Mouse (Mus musculus): ENCODE results near the gene Cenpu. TPM values are rescaled to one million over a fixed set of nuclear protein-coding genes. Genes with fewer than 3 reads are reported as not detected.
"Not testable (repeated sequence)": the region's sequence is repeated elsewhere in the genome, so short reads cannot be mapped to it uniquely, and the experiment has no call there.

Cenpu gene
- polyA plus RNA-seq, 1 experiment from 2014 or later: 14.4 TPM

GRCm38 (mm10) chr8:46552441-46552765, 575 bp downstream of the Cenpu start:
- Histone ChIP-seq H3K36me3 (no peaks in the 10 kb centered on the region), H3K27ac (no peak overlapping the region), H3K4me3 (replicated peaks) (peak overlapping the region; percentile 81), H3K4me2 (peak overlapping the region; percentile 71), H3K9me3 (no peaks in the 10 kb centered on the region), H3K4me1 (peaks cover 5% of the 10 kb centered on the region; the same call in 1 of the 2 replicates), H3K27me3 (replicated peaks) (no peaks in the 10 kb centered on the region), H3K9ac (peak overlapping the region; percentile 57)
- no peak for ATAC-seq (ENCODE audit: insufficient read depth, low FRiP score, low read depth)
- under 1% methylated on average over 10 of the region's 10 CpGs for WGBS

GRCm38 (mm10) chr8:46559428-46559827, 7.6 kb downstream of the Cenpu start:
- Histone ChIP-seq H3K9ac (no peak overlapping the region), H3K9me3 (no peaks in the 10 kb centered on the region), H3K27ac (no peak overlapping the region), H3K4me1 (no peaks in the 10 kb centered on the region), H3K4me3 (replicated peaks) (no peak overlapping the region), H3K27me3 (replicated peaks) (no peaks in the 10 kb centered on the region), H3K4me2 (no peak overlapping the region), H3K36me3 (peaks cover 10% of the 10 kb centered on the region)
- WGBS: 80% methylated on average over 6 of the region's 6 CpGs
- ATAC-seq (ENCODE audit: insufficient read depth, low FRiP score, low read depth): no peak

- H3K27ac ChIP-seq: no peak overlapping the region
- H3K9me3 ChIP-seq: no peaks in the 10 kb centered on the region
- peaks cover 17% of the 10 kb centered on the region for H3K36me3 ChIP-seq
- no peaks in the 10 kb centered on the region for H3K4me1 ChIP-seq
- H3K27me3 ChIP-seq (replicated peaks): no peaks in the 10 kb centered on the region
- ATAC-seq (ENCODE audit: insufficient read depth, low FRiP score, low read depth): no peak
- H3K4me3 ChIP-seq (replicated peaks): no peak overlapping the region
- no peak overlapping the region for H3K4me2 ChIP-seq
- WGBS: 85% methylated on average over 16 of the region's 16 CpGs
- H3K9ac ChIP-seq: no peak overlapping the region
Measured at GRCm38 (mm10) chr8:46562333-46562732, 10.5 kb downstream of the Cenpu start.

DNA sequence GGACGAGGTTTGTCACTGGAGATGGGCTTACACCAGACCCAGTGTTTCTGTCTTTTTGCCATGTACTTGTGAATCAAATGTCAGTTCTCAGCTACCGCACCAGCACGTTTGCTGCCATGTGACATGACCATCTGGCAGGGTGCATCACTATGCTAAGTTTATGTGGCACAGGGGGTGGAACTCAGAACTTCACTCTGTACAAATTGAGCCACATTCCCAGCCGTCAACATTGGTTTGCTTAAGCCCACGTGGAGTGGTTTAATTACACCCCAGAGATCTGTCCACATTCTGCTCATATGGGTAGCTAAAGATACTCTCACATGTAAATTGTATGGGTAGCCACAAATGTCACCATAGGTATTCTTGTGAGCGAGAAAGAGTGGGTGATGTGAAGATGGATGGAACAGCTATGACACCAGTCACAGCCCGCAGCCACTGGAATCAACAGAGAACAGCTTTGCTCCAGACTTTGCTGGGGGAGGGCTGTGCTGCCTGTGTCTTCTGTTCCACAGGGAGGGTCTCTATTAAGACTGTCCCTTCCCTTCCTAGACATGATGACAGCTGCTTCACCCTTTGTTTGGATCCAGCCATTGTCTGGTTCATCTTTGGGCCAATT, 15.2 kb downstream of the Cenpu start:
- no peak overlapping the region for H3K27ac ChIP-seq
- H3K4me3 ChIP-seq (replicated peaks): no peak overlapping the region
- H3K27me3 ChIP-seq (replicated peaks): no peaks in the 10 kb centered on the region
- H3K4me1 ChIP-seq: no peaks in the 10 kb centered on the region
- no peak overlapping the region for H3K4me2 ChIP-seq
- 82% methylated on average over 7 of the region's 7 CpGs for WGBS
- ATAC-seq (ENCODE audit: insufficient read depth, low FRiP score, low read depth): no peak
- no peak overlapping the region for H3K9ac ChIP-seq
- H3K9me3 ChIP-seq: no peaks in the 10 kb centered on the region
- peaks cover 11% of the 10 kb centered on the region; the same call in 1 of the 2 replicates for H3K36me3 ChIP-seq

- Histone ChIP-seq H3K4me3 (replicated peaks) (no peak overlapping the region), H3K27ac (no peak overlapping the region), H3K36me3 (peaks cover 7% of the 10 kb centered on the region; the same call in 1 of the 2 replicates), H3K4me1 (no peaks in the 10 kb centered on the region), H3K4me2 (no peak overlapping the region), H3K27me3 (replicated peaks) (no peaks in the 10 kb centered on the region), H3K9me3 (no peaks in the 10 kb centered on the region), H3K9ac (no peak overlapping the region)
- WGBS: 89% methylated on average over 8 of the region's 8 CpGs
- no peak for ATAC-seq (ENCODE audit: insufficient read depth, low FRiP score, low read depth)
Measured at GRCm38 (mm10) chr8:46567946-46568345, 16.1 kb downstream of the Cenpu start.

DNA sequence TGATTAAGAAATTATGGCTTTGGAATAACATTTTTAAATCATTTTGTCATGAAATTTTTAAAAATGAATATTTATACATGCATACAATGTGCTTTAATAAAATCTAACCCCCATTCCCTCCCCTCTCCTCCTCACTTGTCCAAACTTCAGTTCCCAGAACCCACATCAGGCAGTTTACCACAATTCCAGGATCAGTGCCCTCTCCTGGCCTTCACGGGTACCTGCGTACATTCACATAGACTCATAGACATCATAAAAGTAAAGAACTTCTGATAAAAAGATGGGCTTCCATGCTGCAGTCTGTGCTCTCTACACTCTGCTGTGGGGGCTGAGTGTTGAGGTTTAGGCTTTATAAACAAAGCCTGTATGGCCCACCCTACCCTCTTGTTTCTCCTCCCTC, 17.1 kb downstream of the Cenpu start:
- no peak overlapping the region for H3K27ac ChIP-seq
- 84% methylated on average over 2 of the region's 2 CpGs for WGBS
- no peaks in the 10 kb centered on the region for H3K27me3 ChIP-seq (replicated peaks)
- no peak overlapping the region for H3K4me2 ChIP-seq
- ATAC-seq (ENCODE audit: insufficient read depth, low FRiP score, low read depth): no peak
- H3K36me3 ChIP-seq: peaks cover 7% of the 10 kb centered on the region; the same call in 1 of the 2 replicates
- no peaks in the 10 kb centered on the region for H3K4me1 ChIP-seq
- H3K9me3 ChIP-seq: no peaks in the 10 kb centered on the region
- no peak overlapping the region for H3K4me3 ChIP-seq (replicated peaks)
- H3K9ac ChIP-seq: no peak overlapping the region

- no peak overlapping the region for H3K4me2 ChIP-seq
- WGBS: 76% methylated on average over 19 of the region's 19 CpGs
- ATAC-seq (ENCODE audit: insufficient read depth, low FRiP score, low read depth): no peak
- H3K27me3 ChIP-seq (replicated peaks): no peaks in the 10 kb centered on the region
- H3K36me3 ChIP-seq: peaks cover 10% of the 10 kb centered on the region; the same call in 1 of the 2 replicates
- H3K4me1 ChIP-seq: no peaks in the 10 kb centered on the region
- H3K9ac ChIP-seq: no peak overlapping the region
- 0 out of 2 replicates have a peak overlapping the region, but pooled peaks have one; percentile 26 for H3K27ac ChIP-seq
- no peaks in the 10 kb centered on the region for H3K9me3 ChIP-seq
- H3K4me3 ChIP-seq (replicated peaks): no peak overlapping the region
Measured at GRCm38 (mm10) chr8:46569659-46570441, 18.0 kb downstream of the Cenpu start.

DNA sequence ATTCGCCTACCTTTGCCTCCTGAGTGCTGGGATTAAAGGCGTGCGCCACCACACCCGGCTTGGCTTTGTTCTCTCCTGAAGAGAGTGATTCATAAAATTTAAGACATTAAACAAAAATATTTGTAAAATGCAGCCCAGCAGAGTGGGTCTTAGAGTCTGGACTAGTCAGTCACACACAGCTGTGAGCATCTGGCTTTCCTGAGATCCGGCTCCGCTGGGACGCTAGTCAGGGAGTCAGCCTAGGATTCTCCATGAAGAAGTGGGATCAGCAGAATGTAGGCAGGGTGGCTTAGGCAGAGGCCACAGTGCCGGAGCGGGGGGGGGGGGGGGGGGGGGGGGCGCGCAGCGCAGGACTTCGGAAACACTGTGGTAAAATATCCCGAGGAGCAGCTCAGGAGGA, 18.8 kb downstream of the Cenpu start:
- Histone ChIP-seq H3K36me3 (peaks cover 6% of the 10 kb centered on the region; the same call in 1 of the 2 replicates), H3K9ac (no peak overlapping the region), H3K9me3 (no peaks in the 10 kb centered on the region), H3K27me3 (replicated peaks) (no peaks in the 10 kb centered on the region), H3K4me2 (no peak overlapping the region), H3K27ac (no peak overlapping the region), H3K4me3 (replicated peaks) (no peak overlapping the region), H3K4me1 (no peaks in the 10 kb centered on the region)
- no peak for ATAC-seq (ENCODE audit: insufficient read depth, low FRiP score, low read depth)
- 61% methylated on average over 9 of the region's 14 CpGs for WGBS

DNA sequence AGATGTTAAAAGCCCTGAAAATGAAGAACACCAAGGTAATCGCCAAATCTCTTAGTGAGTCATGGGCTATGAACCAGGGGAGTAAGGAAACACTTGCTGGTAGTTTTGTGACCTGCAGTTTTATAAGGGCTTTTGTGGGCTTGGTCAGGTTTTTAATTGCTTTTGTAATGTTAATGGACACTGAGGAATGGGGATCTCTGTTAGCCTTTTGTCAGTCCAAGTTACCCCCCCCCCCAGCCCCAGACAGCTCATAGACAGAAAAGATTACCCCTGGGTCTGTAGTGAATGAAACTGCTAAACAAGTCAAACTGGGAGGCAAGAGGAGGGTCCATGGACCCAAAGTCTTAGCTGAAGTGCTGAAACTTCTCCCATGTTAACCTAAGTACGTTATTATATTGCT, 21.6 kb downstream of the Cenpu start:
- WGBS: 85% methylated on average over 2 of the region's 2 CpGs
- no peak overlapping the region for H3K4me2 ChIP-seq
- H3K36me3 ChIP-seq: peaks cover 12% of the 10 kb centered on the region; the same call in 1 of the 2 replicates
- H3K4me1 ChIP-seq: no peaks in the 10 kb centered on the region
- ATAC-seq (ENCODE audit: insufficient read depth, low FRiP score, low read depth): no peak
- no peaks in the 10 kb centered on the region for H3K9me3 ChIP-seq
- H3K27me3 ChIP-seq (replicated peaks): no peaks in the 10 kb centered on the region
- no peak overlapping the region for H3K4me3 ChIP-seq (replicated peaks)
- no peak overlapping the region for H3K27ac ChIP-seq
- no peak overlapping the region for H3K9ac ChIP-seq

- ATAC-seq (ENCODE audit: insufficient read depth, low FRiP score, low read depth): peak; percentile 53; the same call in 1 of the 2 replicates
- Histone ChIP-seq H3K4me3 (replicated peaks) (no peak overlapping the region), H3K36me3 (peaks cover 17% of the 10 kb centered on the region; the same call in 1 of the 2 replicates), H3K27ac (no peak overlapping the region), H3K27me3 (replicated peaks) (no peaks in the 10 kb centered on the region), H3K4me2 (no peak overlapping the region), H3K4me1 (no peaks in the 10 kb centered on the region), H3K9me3 (no peaks in the 10 kb centered on the region), H3K9ac (no peak overlapping the region)
- 79% methylated on average over 2 of the region's 2 CpGs for WGBS
Measured at GRCm38 (mm10) chr8:46573964-46574363, 22.1 kb downstream of the Cenpu start.

GRCm38 (mm10) chr8:46578794-46579193, 27.0 kb downstream of the Cenpu start:
- H3K4me2 ChIP-seq: no peak overlapping the region
- no peak overlapping the region for H3K9ac ChIP-seq
- no peaks in the 10 kb centered on the region for H3K27me3 ChIP-seq (replicated peaks)
- 92% methylated on average over 9 of the region's 9 CpGs for WGBS
- H3K36me3 ChIP-seq: peaks cover 20% of the 10 kb centered on the region; the same call in 1 of the 2 replicates
- H3K4me1 ChIP-seq: no peaks in the 10 kb centered on the region
- H3K9me3 ChIP-seq: no peaks in the 10 kb centered on the region
- no peak overlapping the region for H3K27ac ChIP-seq
- no peak overlapping the region for H3K4me3 ChIP-seq (replicated peaks)
- no peak for ATAC-seq (ENCODE audit: insufficient read depth, low FRiP score, low read depth)

DNA sequence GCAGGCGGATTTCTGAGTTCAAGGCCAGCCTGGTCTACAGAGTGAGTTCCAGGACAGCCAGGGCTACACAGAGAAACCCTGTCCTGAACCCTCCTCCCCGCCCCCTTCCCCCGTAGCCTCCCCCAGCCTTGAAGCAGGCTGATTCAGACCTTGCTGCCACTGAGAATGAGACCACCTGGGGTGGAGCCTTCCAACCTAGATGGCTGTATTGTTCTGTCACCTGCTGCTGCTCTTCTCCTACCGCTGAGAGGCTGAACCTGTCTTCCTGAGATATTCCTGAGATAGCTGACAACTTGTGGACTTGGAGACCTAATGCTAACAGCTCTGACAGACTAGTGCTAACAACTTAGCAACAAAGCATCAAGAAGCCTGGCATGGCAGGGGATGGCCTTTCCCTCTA, 32.5 kb downstream of the Cenpu start:
- not testable (repeated sequence) for ATAC-seq (ENCODE audit: insufficient read depth, low FRiP score, low read depth)

More for the DNA sequence above, 32.5 kb downstream of the Cenpu start:
- WGBS: 49% methylated on average over 4 of the region's 4 CpGs
- not testable (repeated sequence) for H3K4me3 ChIP-seq (replicated peaks); H3K9ac ChIP-seq; H3K36me3 ChIP-seq; H3K9me3 ChIP-seq; H3K27ac ChIP-seq; H3K4me1 ChIP-seq; H3K4me2 ChIP-seq; H3K27me3 ChIP-seq (replicated peaks)

Measured in stomach, embryonic 15.5 days (tissue).